Mouse (Mus musculus): ENCODE results near the gene Ppcs.

DNA sequence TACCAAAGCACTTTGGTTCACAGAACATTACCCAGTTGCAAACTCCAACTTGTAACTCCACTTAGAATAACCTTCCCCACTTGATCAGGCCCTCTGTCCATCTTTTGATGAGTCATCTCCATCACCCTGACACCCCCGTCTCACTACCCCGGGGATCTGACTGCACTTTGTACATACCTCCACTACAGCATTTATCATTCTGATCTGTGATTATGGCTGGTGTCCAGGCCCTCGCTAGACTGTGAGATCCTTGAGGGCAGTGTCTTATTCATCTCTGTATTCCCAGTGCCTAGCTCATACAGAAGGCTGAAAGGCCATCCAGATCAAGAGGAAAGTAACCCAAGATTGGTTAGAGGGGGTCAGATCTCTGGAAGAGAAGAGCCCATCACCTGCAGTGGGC is 1.0 kb downstream of the Ppcs start:
- TF ChIP-seq CTCF (IDR thresholded peaks at IDR 0.05; ENCODE audit: insufficient read depth, low read length) (no peak), POLR2A (IDR thresholded peaks at IDR 0.05; ENCODE audit: borderline replicate concordance, extremely low read depth, low read depth, low read length) (no peak)

All from lung, adult 2 months (tissue).